Mouse (Mus musculus) brain, embryonic 14.5 days (tissue): ENCODE data around the gene Hoxa11.

Experiments used
- CTCF ChIP-seq: fragments of 200-500 bp; IDR thresholded peaks from 2 replicates; pipeline ENCODE4 v1.5.1; 2012; ENCODE audit warnings: inconsistent platforms, mild to moderate bottlenecking, moderate library complexity, borderline replicate concordance; ENCODE audit not compliant: insufficient read depth, insufficient read length; ENCODE audit errors: extremely low read depth
- POLR2A ChIP-seq: fragments of 200-500 bp; IDR thresholded peaks from 2 replicates; pipeline ENCODE4 v1.6.1; 2012; ENCODE audit warnings: mild to moderate bottlenecking, inconsistent platforms, borderline replicate concordance; ENCODE audit not compliant: poor library complexity, insufficient read depth, insufficient read length, severe bottlenecking; ENCODE audit errors: extremely low read depth

- no peak for TF ChIP-seq POLR2A
- no peak for TF ChIP-seq CTCF
These were observed 14.2 kb upstream of the Hoxa11 start for GRCm38 (mm10) chr6:52259811-52260261.
